Mouse (Mus musculus) embryonic stem cell, embryonic (primary cell): ENCODE data around the gene Rasl12.

Experiments
- CTCF ChIA-PET, 4 experiments: fragments of 300-600 bp in 2 of 4; fragments of 350-600 bp in 2 of 4; sonication (Branson Sonifier 250); formaldehyde crosslinking; loops; one replicate each; lab custom pipeline; 2022; ENCODE audit warnings: inconsistent platforms in 2 of 4; lab: Charles Lee
- POLR2A ChIA-PET, 4 experiments: fragments of 300-600 bp in 2 of 4; fragments of 350-600 bp in 2 of 4; sonication (Branson Sonifier 250); formaldehyde crosslinking; loops; one replicate each; lab custom pipeline; 2022; ENCODE audit warnings: antibody characterized with exemption in 4 of 4, inconsistent platforms in 1 of 4; lab: Charles Lee

Gene Rasl12

DNA sequence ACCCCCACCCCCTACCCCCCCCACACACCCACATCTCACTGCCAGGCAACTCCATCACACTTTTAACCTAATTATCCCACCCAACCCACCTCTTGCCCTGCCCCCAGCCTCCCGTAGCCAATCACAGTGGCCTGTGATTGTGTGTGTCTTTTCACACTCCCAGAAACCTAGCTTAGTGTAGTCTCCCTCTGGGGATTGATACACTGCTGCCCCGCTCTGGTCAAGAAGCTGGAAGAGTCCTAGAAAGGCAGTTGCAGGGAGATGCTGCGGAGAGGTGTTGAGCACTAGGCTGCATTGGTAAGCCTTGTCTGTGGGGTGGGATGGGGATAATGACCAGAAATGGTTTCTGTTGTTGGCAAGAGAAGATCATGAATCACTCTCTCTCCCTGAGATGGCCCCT, 19.4 kb downstream of the Rasl12 start:
- ChIA-PET POLR2A (interaction anchor here in 2 of 4 experiments (0.8 to 1.2 kb wide), 2 partner anchors 27 to 222 kb away, joined by 3 to 4 read pairs; no protein-coding TSS in a partner anchor), CTCF (interaction anchor here in 2 of 4 experiments (0.6 to 0.7 kb wide), 2 partner anchors 46 to 203 kb away, joined by 3 to 4 read pairs; no protein-coding TSS in a partner anchor)

DNA sequence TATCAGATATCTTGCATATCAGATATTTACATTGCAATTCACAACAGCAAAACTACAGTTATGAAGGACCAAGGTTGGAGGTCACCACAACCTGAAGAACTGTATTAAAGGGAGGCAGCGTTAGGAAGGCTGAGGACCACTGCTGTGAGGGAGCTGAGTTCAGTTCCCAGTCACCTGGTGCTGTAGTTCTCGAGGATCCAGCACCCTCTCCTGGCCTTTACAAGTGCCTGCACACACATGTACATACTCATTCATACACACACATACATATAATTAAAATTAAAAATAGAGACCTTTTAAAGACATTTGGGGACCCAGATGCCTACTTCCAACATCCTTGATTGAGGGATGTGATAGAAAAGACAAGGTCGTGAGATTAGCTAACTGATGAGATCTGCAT, 21.3 kb downstream of the Rasl12 start:
- POLR2A ChIA-PET = interaction anchor here in 2 of 4 experiments (0.8 kb wide), 2 partner anchors 16 to 204 kb away, joined by 3 read pairs; partner anchors contain the start of gene Mtfmt (in 1 of the 2)
- CTCF ChIA-PET = interaction anchor here in 1 of 4 experiments (0.6 kb wide), 1 partner anchor 25 kb away, joined by 3 read pairs; no protein-coding TSS in a partner anchor

DNA sequence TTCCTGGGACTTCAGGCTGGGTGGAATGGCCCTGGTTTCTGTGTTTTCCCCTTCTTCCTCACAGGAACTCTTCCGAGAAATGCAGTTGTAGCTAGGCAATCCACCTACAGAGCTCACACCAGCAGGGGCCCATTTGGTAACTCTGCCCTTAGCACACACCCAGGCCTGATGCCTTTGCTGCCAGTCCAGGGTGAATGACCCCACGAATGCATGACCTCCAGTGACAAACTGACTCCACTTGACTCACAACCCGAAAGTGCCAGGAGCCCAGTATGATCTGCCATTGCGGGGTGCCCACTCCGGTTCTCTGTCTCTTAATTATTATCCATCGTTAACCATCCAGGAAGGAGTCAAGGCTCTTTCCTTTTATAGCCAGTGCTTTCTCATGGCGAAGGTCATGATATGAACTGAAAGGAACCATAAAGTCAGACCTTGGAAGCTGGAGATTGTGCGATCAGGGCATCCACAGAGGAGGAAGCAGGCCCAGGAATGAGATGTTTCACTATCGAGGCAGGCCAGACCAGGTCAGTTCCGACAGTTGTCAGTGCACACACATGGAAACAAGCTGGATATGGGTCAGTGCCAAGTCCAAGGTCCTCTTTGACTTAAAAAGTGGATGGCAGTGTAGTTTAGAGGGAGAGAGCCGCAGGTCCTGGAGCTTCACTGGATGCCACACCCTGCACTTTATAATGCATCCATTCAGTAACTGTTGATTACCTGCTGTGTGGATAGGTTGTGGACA, 24.6 kb downstream of the Rasl12 start, which contains the start of gene Slc51b:
TSS of gene Slc51b (minus strand) at position 196 of the 742 bp plus-strand sequence.
- ChIA-PET CTCF (interaction anchor here in 3 of 4 experiments (0.6 to 1.1 kb wide), 4 partner anchors 10 to 1647 kb away, joined by 3 to 6 read pairs (median 4); no protein-coding TSS in a partner anchor), POLR2A (interaction anchor here in 2 of 4 experiments (0.6 to 1.5 kb wide), 8 partner anchors 10 to 667 kb away, joined by 3 to 7 read pairs (median 4); partner anchors contain the start of genes Mtfmt (in 1 of the 2) and Rasl12 (in 1 of the 2))

GRCm38 (mm10) chr9:65424393-65424792, 26.1 kb downstream of the Rasl12 start:
- ChIA-PET POLR2A (interaction anchor here in 1 of 4 experiments (1.2 to 1.5 kb wide), 2 partner anchors 11 to 226 kb away, joined by 3 to 4 read pairs; partner anchors contain the start of gene Mtfmt), CTCF (interaction anchor here in 2 of 4 experiments (0.6 to 1.2 kb wide), 3 partner anchors 8 to 175 kb away, joined by 3 to 4 read pairs (median 3); no protein-coding TSS in a partner anchor)

DNA sequence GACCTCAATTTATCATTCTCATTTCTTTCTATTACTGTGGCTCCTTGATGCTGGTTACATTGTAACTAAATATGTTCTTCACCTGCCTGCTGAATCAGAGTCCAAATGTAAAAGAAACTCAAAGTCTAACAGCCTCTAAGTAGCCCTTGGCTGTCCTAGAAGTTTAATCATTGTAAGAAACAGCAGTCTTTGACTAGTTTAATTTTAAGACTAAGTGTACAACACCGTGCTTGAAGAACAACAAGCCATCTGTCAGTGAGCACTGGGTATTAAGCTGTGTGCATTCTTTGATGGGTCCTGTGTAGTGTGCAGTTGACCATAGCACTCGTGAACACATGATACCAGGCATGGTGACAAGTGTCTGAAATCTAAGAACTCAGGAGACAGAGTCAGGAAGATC, 29.2 kb downstream of the Rasl12 start:
- CTCF ChIA-PET = no interaction called here
- POLR2A ChIA-PET = interaction anchor here in 1 of 4 experiments (0.6 kb wide), 1 partner anchor 449 kb away, joined by 6 read pairs; no protein-coding TSS in a partner anchor

GRCm38 (mm10) chr9:65428003-65428402, 29.7 kb downstream of the Rasl12 start:
- POLR2A ChIA-PET = interaction anchor here in 1 of 4 experiments (0.6 kb wide), 1 partner anchor 449 kb away, joined by 6 read pairs; no protein-coding TSS in a partner anchor
- CTCF ChIA-PET = no interaction called here

DNA sequence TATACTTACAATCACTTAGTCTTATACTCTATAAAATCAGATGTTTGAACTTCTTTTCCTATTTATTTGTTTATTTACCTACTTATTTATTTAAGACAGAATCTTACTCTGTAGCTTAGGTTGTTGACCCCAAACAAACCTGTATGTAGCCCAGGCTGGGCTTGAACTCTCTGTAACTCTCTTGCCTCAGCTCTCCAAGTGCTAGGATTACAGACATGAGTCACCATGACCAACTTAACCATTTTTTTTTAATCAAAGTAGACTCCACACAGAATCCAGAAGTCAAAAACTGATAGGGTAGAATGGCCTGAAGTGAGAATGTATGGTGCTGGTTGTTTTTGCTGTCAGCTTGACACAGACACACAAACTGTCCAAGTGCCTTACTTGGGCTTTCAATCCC, 32.1 kb downstream of the Rasl12 start:
- CTCF ChIA-PET = interaction anchor here (0.6 to 1.2 kb wide), 5 partner anchors 60 to 242 kb away, joined by 3 to 4 read pairs (median 3); partner anchors contain the start of gene Plekho2 (in 1 of the 4)
- POLR2A ChIA-PET = interaction anchor here in 3 of 4 experiments (0.7 to 2.2 kb wide), 8 partner anchors 32 to 233 kb away, joined by 3 to 12 read pairs (median 4); partner anchors contain the start of gene Rasl12 (in 1 of the 3)

DNA sequence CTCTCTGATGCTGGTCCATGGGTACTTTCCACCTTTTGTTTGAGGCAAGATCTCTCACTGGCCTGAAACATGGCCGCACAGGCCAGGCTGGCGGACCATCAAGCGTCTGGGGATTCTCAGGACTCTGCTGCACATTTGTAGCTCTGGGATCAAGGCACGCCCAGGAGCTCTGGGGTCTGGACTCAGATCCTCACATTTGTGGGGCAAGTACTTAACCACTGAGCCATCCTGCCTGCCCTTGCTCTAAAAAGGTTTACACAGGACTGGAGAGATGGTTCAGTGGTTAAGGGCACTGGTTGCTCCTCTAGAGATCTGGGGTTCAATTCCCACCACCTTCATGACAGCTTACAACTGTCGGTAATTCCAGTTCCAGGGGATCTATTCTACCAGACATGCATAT, 32.6 kb downstream of the Rasl12 start:
- ChIA-PET POLR2A (interaction anchor here in 2 of 4 experiments (0.7 to 2.2 kb wide), 9 partner anchors 32 to 234 kb away, joined by 3 to 12 read pairs (median 4); partner anchors contain the start of gene Rasl12 (in 1 of the 2)), CTCF (interaction anchor here in 2 of 4 experiments (0.6 to 1.2 kb wide), 4 partner anchors 61 to 149 kb away, joined by 3 to 4 read pairs (median 4); partner anchors contain the start of gene Plekho2 (in 2 of the 2))

DNA sequence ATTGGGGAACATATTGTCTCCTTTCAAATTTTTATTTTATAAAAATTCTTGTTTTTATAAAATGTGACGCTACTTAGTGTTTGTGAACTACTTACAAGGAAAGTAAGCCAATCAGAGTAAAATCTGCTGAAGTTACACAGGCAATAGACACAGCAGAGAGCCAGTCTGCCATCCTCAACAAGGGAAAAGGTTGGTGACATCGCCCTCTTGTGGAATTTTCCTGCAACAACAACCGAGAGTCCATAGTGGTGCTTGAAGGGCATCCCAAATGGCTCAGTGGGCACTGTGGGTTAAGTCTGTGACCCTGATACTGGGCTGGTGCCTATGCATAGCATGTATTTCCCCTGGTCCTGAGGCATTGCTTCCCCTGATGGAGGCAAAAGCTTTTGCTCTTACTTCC, 33.9 kb downstream of the Rasl12 start:
- ChIA-PET POLR2A (interaction anchor here in 3 of 4 experiments (0.6 to 2.2 kb wide), 7 partner anchors 59 to 1085 kb away, joined by 3 to 5 read pairs (median 3); partner anchors contain the start of gene Plekho2 (in 1 of the 3)), CTCF (interaction anchor here in 2 of 4 experiments (0.7 to 1.4 kb wide), 6 partner anchors 48 to 1935 kb away, joined by 3 to 9 read pairs (median 4); partner anchors contain the start of gene Plekho2 (in 1 of the 2))

- CTCF ChIA-PET = interaction anchor here (0.6 to 3.2 kb wide), 10 partner anchors 21 to 219 kb away, joined by 3 to 36 read pairs (median 4); partner anchors contain the start of gene Plekho2 (in 1 of the 4)
- POLR2A ChIA-PET = interaction anchor here in 2 of 4 experiments (0.6 to 2.6 kb wide), 10 partner anchors 9 to 226 kb away, joined by 3 to 35 read pairs (median 3); partner anchors contain the start of genes Pif1 (in 1 of the 2) and Plekho2 (in 1 of the 2)
Measured at GRCm38 (mm10) chr9:65434140-65434539, 35.8 kb downstream of the Rasl12 start.

GRCm38 (mm10) chr9:65435211-65435610, 36.9 kb downstream of the Rasl12 start:
- POLR2A ChIA-PET = interaction anchor here in 3 of 4 experiments (0.6 to 2.6 kb wide), 81 partner anchors 8 to 326 kb away, joined by 3 to 35 read pairs (median 4); partner anchors contain the start of genes Spg21 (in 3 of the 3), Plekho2 (in 2 of the 3), Parp16 (in 1 of the 3) and Pif1 (in 1 of the 3)
- CTCF ChIA-PET = interaction anchor here in 3 of 4 experiments (0.5 to 3.2 kb wide), 25 partner anchors 10 to 650 kb away, joined by 3 to 36 read pairs (median 4); partner anchors contain the start of genes Pif1 (in 2 of the 3), Dpp8 (in 1 of the 3), Plekho2 (in 1 of the 3) and Rasl12 (in 1 of the 3)

DNA sequence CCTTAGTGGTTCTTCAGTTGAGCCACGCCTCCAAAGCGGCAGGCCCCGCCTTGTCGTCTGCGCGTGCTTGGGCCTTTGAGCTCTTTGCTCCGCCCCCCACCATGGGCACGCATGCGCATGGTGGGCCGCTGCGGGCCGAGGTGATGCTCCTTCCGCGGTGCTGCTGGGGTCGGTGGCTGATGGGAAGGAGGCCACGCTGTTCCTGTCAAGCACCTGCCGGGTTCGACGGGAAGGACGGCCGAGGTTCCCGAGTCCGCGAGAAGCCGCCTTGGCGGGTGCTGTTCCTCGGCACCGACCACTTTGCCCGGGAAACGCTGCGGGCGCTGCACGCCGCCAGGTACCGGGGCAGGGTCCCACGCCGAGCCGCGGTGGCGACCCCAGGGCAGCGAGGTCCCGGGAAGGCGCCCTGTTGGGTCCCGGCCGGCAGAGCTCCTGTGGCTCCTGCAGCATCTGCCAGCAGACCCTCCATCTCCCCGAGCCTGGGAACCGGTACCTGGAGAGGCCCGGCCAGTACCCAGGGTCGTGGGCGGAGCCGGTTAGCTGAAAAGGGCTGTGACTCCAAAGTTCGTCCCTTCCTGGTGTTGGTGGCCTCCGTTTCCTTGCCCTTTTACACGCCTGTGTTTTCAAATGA, 37.5 kb downstream of the Rasl12 start, which contains the start of gene Mtfmt:
TSS of gene Mtfmt (plus strand) at position 112 of the 631 bp plus-strand sequence.
- CTCF ChIA-PET = interaction anchor here in 3 of 4 experiments (0.5 to 3.2 kb wide), 27 partner anchors 10 to 651 kb away, joined by 3 to 36 read pairs (median 4); partner anchors contain the start of genes Pif1 (in 2 of the 3), Dpp8 (in 1 of the 3), Plekho2 (in 1 of the 3) and Rasl12 (in 1 of the 3)

GRCm38 (mm10) chr9:65444692-65445091, 46.4 kb downstream of the Rasl12 start:
- POLR2A ChIA-PET = interaction anchor here in 2 of 4 experiments (1.3 to 1.8 kb wide), 3 partner anchors 9 to 16 kb away, joined by 5 to 6 read pairs (median 6); partner anchors contain the start of genes Mtfmt (in 2 of the 2) and Spg21 (in 1 of the 2)
- CTCF ChIA-PET = interaction anchor here in 1 of 4 experiments (0.6 kb wide), 1 partner anchor 26 kb away, joined by 3 read pairs; no protein-coding TSS in a partner anchor

More for the DNA sequence above, 37.5 kb downstream of the Rasl12 start, which contains the start of gene Mtfmt:
- POLR2A ChIA-PET = interaction anchor here in 3 of 4 experiments (0.5 to 2.6 kb wide), 87 partner anchors 9 to 473 kb away, joined by 3 to 35 read pairs (median 4); partner anchors contain the start of genes Plekho2 (in 3 of the 3), Spg21 (in 3 of the 3), Csnk1g1 (in 1 of the 3) and Parp16 (in 1 of the 3)

DNA sequence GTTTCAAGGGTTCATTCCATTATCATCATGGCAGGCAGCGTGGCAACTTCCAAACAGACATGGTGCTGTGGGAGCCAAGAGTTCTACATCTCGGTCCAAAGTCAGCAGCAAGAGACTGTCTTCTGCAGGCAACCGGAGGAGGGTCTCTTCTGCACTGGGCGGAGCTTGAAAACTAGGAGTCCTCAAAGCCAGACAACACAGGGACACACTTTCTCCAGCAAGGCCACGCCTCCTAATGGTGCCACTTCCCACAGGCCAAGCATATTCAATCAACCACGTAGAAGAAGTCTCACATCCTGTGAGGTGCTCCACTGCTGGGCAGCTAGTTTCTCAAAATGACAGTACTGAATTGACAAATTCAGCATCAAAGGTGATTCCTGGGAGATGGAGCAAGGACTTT, 49.6 kb downstream of the Rasl12 start:
- ChIA-PET POLR2A (interaction anchor here in 3 of 4 experiments (1.0 to 2.1 kb wide), 5 partner anchors 12 to 33 kb away, joined by 3 to 9 read pairs (median 3); partner anchors contain the start of genes Mtfmt (in 2 of the 3) and Spg21 (in 1 of the 3)), CTCF (interaction anchor here in 2 of 4 experiments (0.7 to 0.8 kb wide), 2 partner anchors 10 to 12 kb away, joined by 3 to 4 read pairs; partner anchors contain the start of gene Mtfmt (in 1 of the 2))

DNA sequence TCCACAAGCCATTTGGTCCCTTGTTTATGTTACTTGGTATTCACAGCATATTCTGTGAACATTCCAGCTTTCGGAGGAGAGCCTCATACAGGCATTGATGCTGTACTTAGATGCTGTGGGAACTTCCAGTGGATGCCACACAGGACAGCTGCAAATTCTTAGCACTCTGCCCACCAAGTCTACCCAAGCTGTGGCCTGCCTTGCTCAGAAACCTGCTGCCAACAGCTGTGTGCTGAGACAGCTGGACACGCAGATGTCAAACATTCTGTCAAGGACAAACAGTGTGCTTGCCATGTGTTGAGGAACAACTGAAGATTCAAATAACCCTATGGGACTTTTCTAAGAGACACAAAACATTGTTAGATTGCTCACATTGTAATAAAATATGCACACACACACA, 60.7 kb downstream of the Rasl12 start:
- POLR2A ChIA-PET = interaction anchor here in 2 of 4 experiments (1.4 to 4.5 kb wide), 2 partner anchors 23 kb away, joined by 6 to 24 read pairs; partner anchors contain the start of gene Mtfmt (in 2 of the 2)
- CTCF ChIA-PET = no interaction called here

- ChIA-PET POLR2A (interaction anchor here (0.5 to 4.5 kb wide), 21 partner anchors 9 to 1564 kb away, joined by 3 to 24 read pairs (median 4); partner anchors contain the start of genes Mtfmt (in 3 of the 4), Ankdd1a (in 1 of the 4), Pif1 (in 1 of the 4) and Plekho2 (in 1 of the 4)), CTCF (interaction anchor here in 2 of 4 experiments (0.9 to 1.3 kb wide), 5 partner anchors 24 to 139 kb away, joined by 3 to 8 read pairs (median 6); partner anchors contain the start of genes Mtfmt (in 1 of the 2) and Plekho2 (in 1 of the 2))
Measured at GRCm38 (mm10) chr9:65460198-65460597, 61.9 kb downstream of the Rasl12 start.
